Comparison of ENCODE assay signal across 21 mouse cellular contexts in genomic region chr8:120129547-120129946, GRCm38 (mm10). TPM values are rescaled to one million over a fixed set of nuclear protein-coding genes. Genes with fewer than 3 reads are reported as not detected.
DNase-seq lines count a peak whose midpoint lies in the region; ATAC-seq and TF ChIP-seq lines count a peak whose summit lies in the region.
"Had no signal": no experiment of that assay in that cellular context is flagged by ENCODE, and none has a peak within 500 bp of the region (broad histone marks: within the 10 kb centered on the region; RNA-seq: fewer than 3 reads in every experiment).

No protein-coding gene starts in this region.

- H3K9me3 ChIP-seq in hindbrain, embryonic 10.5 days, result peaks cover 5% of the 10 kb centered on the region; the same call in 1 of the 2 replicates
- H3K9me3 ChIP-seq in hindbrain, embryonic 16.5 days (ENCODE audit: control insufficient read depth, low read length), result no peaks in the 10 kb centered on the region
- no peaks in the 10 kb centered on the region for H3K9me3 ChIP-seq in stomach, embryonic 14.5 days (ENCODE audit: control insufficient read depth, low read depth, low read length)
- H3K9me3 ChIP-seq in stomach, postnatal 0 days (ENCODE audit: control insufficient read depth, low read length), result no peaks in the 10 kb centered on the region
- no peaks in the 10 kb centered on the region for H3K9me3 ChIP-seq in liver, embryonic 12.5 days (replicated peaks)
- H3K9me3 ChIP-seq: limb, embryonic 15.5 days had no signal

- H3K4me1 ChIP-seq in cerebellum, adult 2 months (ENCODE audit: control insufficient read depth, insufficient read depth, low read length), result peaks cover 75% of the 10 kb centered on the region
- peaks cover 63% of the 10 kb centered on the region for H3K4me1 ChIP-seq in hindbrain, embryonic 10.5 days (replicated peaks)
- H3K4me1 ChIP-seq in hindbrain, embryonic 16.5 days (ENCODE audit: control insufficient read depth, insufficient read depth, low read depth, low read length), result peaks cover 18% of the 10 kb centered on the region
- H3K4me1 ChIP-seq in stomach, embryonic 14.5 days (ENCODE audit: control insufficient read depth, insufficient read depth, low read length), result peaks cover 23% of the 10 kb centered on the region
- peaks cover 2% of the 10 kb centered on the region; the same call in 1 of the 2 replicates for H3K4me1 ChIP-seq in stomach, postnatal 0 days (replicated peaks; ENCODE audit: control insufficient read depth, insufficient read depth)
- H3K4me1 ChIP-seq in liver, embryonic 12.5 days, result peaks cover 11% of the 10 kb centered on the region; the same call in 1 of the 2 replicates

- H3K27me3 ChIP-seq in cerebellum, adult 2 months (ENCODE audit: control insufficient read depth, insufficient read depth, low read length), result no peaks in the 10 kb centered on the region
- peaks cover 9% of the 10 kb centered on the region; the same call in 1 of the 2 replicates for H3K27me3 ChIP-seq in hindbrain, embryonic 10.5 days (ENCODE audit: insufficient read depth, poor library complexity, severe bottlenecking)
- no peaks in the 10 kb centered on the region for H3K27me3 ChIP-seq in hindbrain, embryonic 16.5 days (replicated peaks; ENCODE audit: control insufficient read depth, insufficient read depth, low read length)
- H3K27me3 ChIP-seq in stomach, embryonic 14.5 days (ENCODE audit: control insufficient read depth, insufficient read depth, low read length), result no peaks in the 10 kb centered on the region
- no peaks in the 10 kb centered on the region for H3K27me3 ChIP-seq in stomach, postnatal 0 days (ENCODE audit: control insufficient read depth, insufficient read depth, low read length)
- peaks cover 31% of the 10 kb centered on the region for H3K27me3 ChIP-seq in liver, embryonic 12.5 days (replicated peaks)

- peak overlapping the region; percentile 67 for H3K27ac ChIP-seq in cerebellum, adult 2 months (ENCODE audit: insufficient read depth, low read length)
- peak overlapping the region; percentile 50; the same call in 1 of the 2 replicates for H3K27ac ChIP-seq in hindbrain, embryonic 10.5 days
- no peak overlapping the region for H3K27ac ChIP-seq in hindbrain, embryonic 16.5 days (ENCODE audit: low read depth, low read length)
- peak overlapping the region; percentile 10; the same call in 1 of the 2 replicates for H3K27ac ChIP-seq in stomach, embryonic 14.5 days (ENCODE audit: low read length)
- no peak overlapping the region for H3K27ac ChIP-seq in stomach, postnatal 0 days (replicated peaks)
- H3K27ac ChIP-seq in liver, embryonic 12.5 days, result no peak overlapping the region
- H3K27ac ChIP-seq: heart, adult 2 months; limb, embryonic 15.5 days had no signal

- H3K9ac ChIP-seq in hindbrain, embryonic 16.5 days (ENCODE audit: low read depth, low read length), result no peak overlapping the region
- H3K9ac ChIP-seq in stomach, embryonic 14.5 days (replicated peaks; ENCODE audit: low read depth, low read length), result no peak overlapping the region
- H3K9ac ChIP-seq in stomach, postnatal 0 days (ENCODE audit: low read length), result no peak overlapping the region
- no peak overlapping the region for H3K9ac ChIP-seq in liver, embryonic 12.5 days
- H3K9ac ChIP-seq: limb, embryonic 15.5 days had no signal

- WGBS in cerebellum, adult 2 months, result 48% methylated on average over 4 of the region's 4 CpGs
- WGBS in hindbrain, embryonic 10.5 days, result 49% methylated on average over 4 of the region's 4 CpGs
- WGBS in hindbrain, embryonic 16.5 days, result 52% methylated on average over 4 of the region's 4 CpGs
- WGBS in stomach, embryonic 14.5 days, result 71% methylated on average over 4 of the region's 4 CpGs
- 74% methylated on average over 4 of the region's 4 CpGs for WGBS in stomach, postnatal 0 days
- 80% methylated on average over 4 of the region's 4 CpGs for WGBS in liver, embryonic 12.5 days (ENCODE audit: insufficient replicate concordance)

- no peak for DNase-seq in cerebellum, adult 2 months
- DNase-seq in cerebellum, postnatal 36 days, result no peak
- DNase-seq in hindbrain, embryonic 10.5 days (ENCODE audit: low spot score), result peak; percentile 21
- DNase-seq in stomach, postnatal 0 days (ENCODE audit: low spot score), result no peak
- DNase-seq in right cerebral cortex, postnatal 4 days, result no peak
- DNase-seq: adrenal gland, postnatal 25 days; cerebellum, postnatal 25 days; heart, adult 2 months; heart, postnatal 4 days; kidney, postnatal 36 days; lung, adult 18-20 months; right cerebral cortex, adult 18-20 months; thymus, postnatal 4 days had no signal

- ATAC-seq in hindbrain, embryonic 16.5 days, result no peak
- no peak for ATAC-seq in stomach, embryonic 14.5 days (ENCODE audit: insufficient number of reproducible peaks, insufficient read depth, low FRiP score, low read depth)
- ATAC-seq in stomach, postnatal 0 days (ENCODE audit: low FRiP score, low TSS enrichment), result no peak
- no peak for ATAC-seq in liver, embryonic 12.5 days
- ATAC-seq: intestine, embryonic 16.5 days had no signal

- TF ChIP-seq EP300 in stomach, postnatal 0 days (optimal IDR thresholded peaks at IDR 0.05), result no peak

- TF ChIP-seq CTCF in cerebellum, adult 2 months (IDR thresholded peaks at IDR 0.05; ENCODE audit: borderline replicate concordance, insufficient read depth, low read depth, low read length), result no peak
- TF ChIP-seq CTCF in stomach, postnatal 0 days (IDR thresholded peaks at IDR 0.05; ENCODE audit: low read depth), result no peak

- H3K36me3 ChIP-seq in hindbrain, embryonic 10.5 days, result no peaks in the 10 kb centered on the region
- H3K36me3 ChIP-seq in hindbrain, embryonic 16.5 days (ENCODE audit: control insufficient read depth, insufficient read depth, low read length), result no peaks in the 10 kb centered on the region
- H3K36me3 ChIP-seq in stomach, embryonic 14.5 days (ENCODE audit: control insufficient read depth, insufficient read depth, low read length), result no peaks in the 10 kb centered on the region
- H3K36me3 ChIP-seq in stomach, postnatal 0 days (ENCODE audit: control insufficient read depth, insufficient read depth, low read length), result no peaks in the 10 kb centered on the region
- H3K36me3 ChIP-seq in liver, embryonic 12.5 days, result no peaks in the 10 kb centered on the region
- H3K36me3 ChIP-seq: limb, embryonic 15.5 days had no signal

- no peak overlapping the region for H3K4me3 ChIP-seq in cerebellum, adult 2 months (replicated peaks; ENCODE audit: insufficient read depth, low read depth, low read length)
- H3K4me3 ChIP-seq in hindbrain, embryonic 10.5 days, result no peak overlapping the region
- H3K4me3 ChIP-seq in hindbrain, embryonic 16.5 days (ENCODE audit: low read length), result no peak overlapping the region
- H3K4me3 ChIP-seq in stomach, embryonic 14.5 days (ENCODE audit: low read depth, low read length), result no peak overlapping the region
- H3K4me3 ChIP-seq in stomach, postnatal 0 days (ENCODE audit: low read depth, low read length), result no peak overlapping the region
- no peak overlapping the region for H3K4me3 ChIP-seq in liver, embryonic 12.5 days
- H3K4me3 ChIP-seq: erythroblast, embryonic 14.5 days; heart, adult 2 months; limb, embryonic 15.5 days; myocyte had no signal

- no peak for TF ChIP-seq POLR2A in cerebellum, adult 2 months (IDR thresholded peaks at IDR 0.05; ENCODE audit: borderline replicate concordance, insufficient read depth, low read length)

- H3K4me2 ChIP-seq in hindbrain, embryonic 16.5 days (ENCODE audit: low read length), result no peak overlapping the region
- no peak overlapping the region for H3K4me2 ChIP-seq in stomach, embryonic 14.5 days (replicated peaks; ENCODE audit: low read depth, low read length)
- no peak overlapping the region for H3K4me2 ChIP-seq in stomach, postnatal 0 days (replicated peaks; ENCODE audit: low read depth)
- no peak overlapping the region for H3K4me2 ChIP-seq in liver, embryonic 12.5 days
- H3K4me2 ChIP-seq: limb, embryonic 15.5 days had no signal

RNA-seq across cellular contexts. Expression of gene 6430548M08Rik, which starts 15.6 kb away (rescaled TPM):
- polyA plus RNA-seq in cerebellum, adult 2 months (2012; rRNA removed), result 175 and 188 TPM in 2 replicates
- polyA plus RNA-seq in hindbrain, embryonic 10.5 days (2016; fragmentation: Nextera tagmentation; extraction: Ambion mirVana), result 5.2 and 12.5 TPM in 2 replicates
- 32.6 and 38.0 TPM in 2 replicates for polyA plus RNA-seq in hindbrain, embryonic 16.5 days (2015; fragmentation: Nextera tagmentation; extraction: Ambion mirVana)
- 5.6 and 6.6 TPM in 2 replicates for polyA plus RNA-seq in stomach, embryonic 14.5 days (2014; fragmentation: Nextera tagmentation; extraction: Ambion mirVana)
- 13.2 and 13.8 TPM in 2 replicates for polyA plus RNA-seq in stomach, postnatal 0 days (2015; fragmentation: Nextera tagmentation; extraction: Ambion mirVana)
- 1.8 and 2.5 TPM in 2 replicates for polyA plus RNA-seq in liver, embryonic 12.5 days (2016; fragmentation: Nextera tagmentation; extraction: Ambion mirVana)

RNA-seq across cellular contexts. Expression of gene Zdhhc7, which starts 28.3 kb away (rescaled TPM):
- polyA plus RNA-seq in cerebellum, adult 2 months (2012; rRNA removed), result 34.7 and 39.3 TPM in 2 replicates
- polyA plus RNA-seq in hindbrain, embryonic 10.5 days (2016; fragmentation: Nextera tagmentation; extraction: Ambion mirVana), result 34.1 and 38.7 TPM in 2 replicates
- polyA plus RNA-seq in hindbrain, embryonic 16.5 days (2015; fragmentation: Nextera tagmentation; extraction: Ambion mirVana), result 28.0 and 29.3 TPM in 2 replicates
- polyA plus RNA-seq in stomach, embryonic 14.5 days (2014; fragmentation: Nextera tagmentation; extraction: Ambion mirVana), result 28.0 and 28.9 TPM in 2 replicates
- polyA plus RNA-seq in stomach, postnatal 0 days (2015; fragmentation: Nextera tagmentation; extraction: Ambion mirVana), result 24.3 and 24.4 TPM in 2 replicates
- polyA plus RNA-seq in liver, embryonic 12.5 days (2016; fragmentation: Nextera tagmentation; extraction: Ambion mirVana), result 26.0 and 26.1 TPM in 2 replicates

RNA-seq across cellular contexts. Expression of gene Fam92b, which starts 47.7 kb away (rescaled TPM):
- 1.8 and 3.3 TPM in 2 replicates for polyA plus RNA-seq in cerebellum, adult 2 months (2012; rRNA removed)
- 0.95 and 4.1 TPM in 2 replicates for polyA plus RNA-seq in hindbrain, embryonic 10.5 days (2016; fragmentation: Nextera tagmentation; extraction: Ambion mirVana)
- 1.8 and 2.6 TPM in 2 replicates for polyA plus RNA-seq in hindbrain, embryonic 16.5 days (2015; fragmentation: Nextera tagmentation; extraction: Ambion mirVana)
- polyA plus RNA-seq in stomach, embryonic 14.5 days (2014; fragmentation: Nextera tagmentation; extraction: Ambion mirVana), result 1.2 and 2.0 TPM in 2 replicates
- polyA plus RNA-seq in stomach, postnatal 0 days (2015; fragmentation: Nextera tagmentation; extraction: Ambion mirVana), result 0.18 and 0.33 TPM in 2 replicates
- polyA plus RNA-seq in liver, embryonic 12.5 days (2016; fragmentation: Nextera tagmentation; extraction: Ambion mirVana), result not detected in 2 replicates
- polyA plus RNA-seq: erythroblast, embryonic 14.5 days; limb, embryonic 15.5 days; myocyte; spleen, adult 2 months had no signal

Comparison
In these comparisons a context has a peak if more than half of its experiments do, and no peak if none do; other contexts are left out.
1. H3K27ac ChIP-seq: peak in cerebellum, adult 2 months (single experiment), hindbrain, embryonic 10.5 days (single experiment) and stomach, embryonic 14.5 days (single experiment); none in hindbrain, embryonic 16.5 days (single experiment), stomach, postnatal 0 days (single experiment) and liver, embryonic 12.5 days (single experiment).